1 mouse cellular context compared by ENCODE assay signal in the genomic region with DNA sequence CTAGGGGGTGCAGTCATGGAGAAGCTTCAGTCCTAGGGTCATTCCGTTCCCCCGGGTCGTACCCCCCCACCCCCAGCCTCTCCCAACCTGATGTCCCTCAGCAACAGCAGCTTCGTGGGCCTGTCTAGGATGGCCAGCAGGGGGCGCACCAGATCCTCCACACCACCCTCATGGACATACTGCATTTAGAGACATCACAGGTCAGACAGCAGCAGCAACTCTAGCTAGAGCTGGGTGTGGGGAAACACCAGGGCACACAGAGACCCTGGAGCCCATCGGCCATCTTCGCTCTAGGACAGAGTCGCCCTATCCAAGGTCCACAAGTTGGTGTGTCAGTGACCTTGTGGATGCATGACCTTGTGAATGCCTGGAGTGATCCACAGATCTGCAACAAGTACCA.
TF ChIP-seq lines count a peak whose summit lies in the region.

No protein-coding gene starts in this region.

TF ChIP-seq in CH12.LX, 34 proteins besides CTCF, POLR2A, EP300 and RAD21 (continued from another document):
- TF ChIP-seq SMC3 (IDR thresholded peaks at IDR 0.05; ENCODE audit: low read depth, low read length) (peak; percentile 37), MAX (IDR thresholded peaks at IDR 0.05; ENCODE audit: low read length) (peak; percentile 32; the same call in 1 of the 2 replicates), JUN (IDR thresholded peaks at IDR 0.05; ENCODE audit: insufficient read depth, low read depth, low read length) (no peak), MYC (IDR thresholded peaks at IDR 0.05; ENCODE audit: low read depth, low read length) (peak; percentile 51; the same call in 1 of the 2 replicates), ELF1 (IDR thresholded peaks at IDR 0.05; ENCODE audit: low read depth, low read length) (no peak)
TF ChIP-seq in CH12.LX: peak in this region for 5.
